Mouse (Mus musculus) liver (tissue): ENCODE results near the gene Bad.
A peak's percentile ranks its signal among the peaks of the same experiment; 100 is the strongest.

ENCODE experiments used
- DNase-seq: peaks from one replicate; pipeline ENCODE4 v3.0.0-alpha.2; 2020; ENCODE audit warnings: mixed read lengths

The Bad gene

GRCm38 (mm10) chr19:6969665-6970381 lies 28.2 kb downstream of the Bad start:
- peak; percentile 90 for DNase-seq

- no peak for DNase-seq
These were observed 28.9 kb downstream of the Bad start for GRCm38 (mm10) chr19:6970460-6971085.

- no peak for DNase-seq
These were observed 30.0 kb downstream of the Bad start for GRCm38 (mm10) chr19:6971644-6972043.

GRCm38 (mm10) chr19:6972247-6972917 lies 30.7 kb downstream of the Bad start:
- no peak for DNase-seq

- DNase-seq, result no peak
These were observed 32.0 kb downstream of the Bad start for GRCm38 (mm10) chr19:6973581-6974190.

GRCm38 (mm10) chr19:6974211-6975205 lies 32.8 kb downstream of the Bad start, which contains the start of gene Ppp1r14b:
Gene Ppp1r14b (plus strand): TSS chr19:6974968.
- DNase-seq, result peak; percentile 90

GRCm38 (mm10) chr19:6975537-6976521 lies 34.2 kb downstream of the Bad start, which contains the start of gene Plcb3:
Gene Plcb3 (minus strand): TSS chr19:6976470.
- peak; percentile 50 for DNase-seq

DNA sequence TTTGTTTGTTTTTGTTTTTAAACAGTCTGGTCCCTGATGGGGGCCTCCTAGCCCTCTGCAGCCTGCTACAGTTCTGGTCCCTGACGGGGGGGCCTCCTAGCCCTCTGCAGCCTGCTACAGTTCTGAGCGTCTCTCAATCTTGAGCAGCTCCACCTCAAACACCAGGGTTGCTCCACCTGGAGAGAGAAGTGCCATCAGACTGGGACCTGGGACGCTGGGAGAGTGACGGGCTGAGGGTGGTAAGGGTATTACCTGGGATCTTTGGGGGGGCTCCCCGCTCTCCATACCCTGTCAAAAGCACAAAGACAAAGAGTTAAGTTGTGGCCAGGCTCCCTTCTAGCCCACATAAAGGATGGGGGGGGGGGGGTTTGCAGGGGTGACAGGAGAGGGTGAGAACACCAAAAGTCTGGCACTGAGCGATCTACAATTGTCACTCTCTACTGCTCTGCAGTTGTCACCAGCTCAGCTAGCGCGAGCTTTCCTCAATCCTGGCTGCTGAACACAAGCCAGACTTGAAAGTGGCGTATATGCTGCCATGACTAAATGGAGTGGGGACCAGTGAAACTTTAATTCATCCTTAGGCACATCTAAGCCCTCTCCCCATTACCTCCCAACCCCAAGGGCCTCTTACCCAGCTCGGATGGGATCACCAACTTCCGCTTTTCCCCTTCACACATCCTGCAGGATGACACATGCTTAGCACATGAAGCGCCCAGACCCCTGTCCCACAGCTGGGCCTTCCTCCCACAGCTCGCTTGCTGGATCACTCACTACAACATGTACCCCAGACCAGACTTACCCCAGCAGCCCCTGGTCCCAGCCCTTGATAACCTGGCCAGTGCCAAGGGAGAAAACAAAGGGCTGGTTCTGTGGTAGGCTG lies 36.3 kb downstream of the Bad start:
- no peak for DNase-seq

DNA sequence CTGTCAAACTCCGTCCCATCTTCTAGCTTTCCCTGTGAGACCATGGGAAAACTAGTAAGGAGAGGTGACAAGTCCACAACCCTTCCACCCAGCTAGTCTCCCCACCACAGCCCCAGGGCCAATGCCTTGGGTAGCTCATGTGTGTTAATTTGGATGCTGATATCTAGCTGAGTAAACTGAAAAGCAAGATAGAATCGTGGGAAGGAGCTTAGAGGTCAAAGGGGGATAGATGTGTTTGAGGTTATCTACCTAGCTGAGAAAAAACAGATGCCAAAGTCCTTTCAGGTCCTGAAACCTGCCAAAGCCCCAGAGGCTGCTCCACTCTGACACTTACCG lies 36.9 kb downstream of the Bad start:
- no peak for DNase-seq

- DNase-seq, result peak; percentile 75
These were observed 37.4 kb downstream of the Bad start for GRCm38 (mm10) chr19:6979001-6979479.

DNA sequence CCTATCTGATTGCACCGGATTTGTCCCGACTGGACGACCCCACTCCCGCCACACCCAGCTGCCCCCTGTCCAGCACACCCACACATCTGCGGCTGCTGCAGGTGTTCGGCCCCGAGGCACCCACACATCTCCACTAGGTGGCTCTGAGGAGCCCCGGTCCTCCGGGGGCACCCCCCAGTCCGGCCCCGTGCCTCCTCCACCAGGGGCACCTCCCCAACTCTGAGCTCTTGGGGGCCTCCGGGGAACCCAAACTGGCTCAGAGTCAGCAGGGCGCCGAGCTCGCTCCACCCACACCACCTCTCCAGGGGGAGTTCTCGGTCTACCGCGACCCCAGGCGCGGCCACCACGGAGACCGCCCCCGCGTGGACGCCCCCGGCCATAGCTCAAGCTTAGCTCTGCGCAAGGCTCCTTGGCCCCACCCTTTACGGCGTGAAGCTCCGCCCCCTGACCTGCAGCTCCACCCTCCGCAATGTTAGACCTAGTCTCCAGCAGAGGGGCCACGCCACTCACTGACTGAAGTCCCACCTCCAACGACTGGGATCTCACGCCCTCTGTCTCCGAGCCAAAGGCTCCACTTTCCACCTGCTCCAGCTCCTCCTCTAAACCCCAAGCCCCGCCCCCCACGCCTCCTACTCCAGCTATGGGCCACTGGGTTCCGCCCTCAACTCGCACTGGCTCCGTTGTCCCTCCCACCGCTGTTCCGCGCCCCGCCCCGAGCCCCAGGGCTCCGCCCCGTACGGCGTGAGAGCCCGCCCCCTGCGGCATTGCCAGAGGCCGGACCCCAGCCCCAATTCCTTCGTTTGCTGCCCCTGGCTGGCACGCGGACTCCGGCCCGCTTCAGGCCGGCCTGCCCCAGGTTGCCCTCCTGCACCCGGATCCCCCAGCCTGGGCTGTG lies 38.1 kb downstream of the Bad start:
- peak; percentile 100 for DNase-seq

- peak; percentile 99 for DNase-seq
These were observed 38.9 kb downstream of the Bad start, which contains the start of gene Fkbp2 for GRCm38 (mm10) chr19:6980381-6981093. Gene Fkbp2 (minus strand): TSS chr19:6980501.

- DNase-seq, result no peak
These were observed 39.8 kb downstream of the Bad start for GRCm38 (mm10) chr19:6981465-6981864.

DNA sequence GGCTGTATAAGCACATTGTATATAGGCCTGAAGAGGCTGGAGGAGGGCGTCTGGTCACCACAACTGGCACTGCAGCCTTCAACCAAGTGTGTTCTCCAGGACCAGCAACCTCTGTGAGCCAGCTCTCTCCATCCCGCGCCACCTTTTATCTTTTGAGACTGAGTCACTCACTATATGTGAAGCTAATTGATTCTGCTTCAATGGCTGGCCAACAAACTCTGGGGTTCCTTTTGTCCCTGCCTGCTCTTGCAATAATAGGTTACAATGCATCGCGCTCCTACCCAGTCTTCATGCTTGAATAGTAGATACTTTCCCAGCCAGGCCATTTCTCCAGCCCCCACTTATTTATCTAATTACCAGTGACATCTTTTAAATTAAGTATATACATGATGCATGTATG lies 42.0 kb downstream of the Bad start:
- no peak for DNase-seq

- DNase-seq, result no peak
These were observed 43.6 kb downstream of the Bad start for GRCm38 (mm10) chr19:6985300-6985699.

GRCm38 (mm10) chr19:6985951-6986708 lies 44.5 kb downstream of the Bad start:
- DNase-seq, result no peak
